Mouse (Mus musculus) embryonic facial prominence, embryonic 12.5 days (tissue): Measurements from ENCODE around the gene Slc4a3. TPM values are rescaled to one million over a fixed set of nuclear protein-coding genes. Genes with fewer than 3 reads are reported as not detected.

ENCODE experiments used
- ATAC-seq: fragments of 200-750 bp; cut with Nextera tagmentation; 2 replicates; pipeline ENCODE4 v1.8.0; 2017; ENCODE audit not compliant: insufficient number of reproducible peaks, insufficient read depth, low FRiP score, low TSS enrichment
- H3K27ac ChIP-seq: fragments of 300-500 bp; sonication (generic); 2 replicates; pipeline ENCODE4 v1.5.1; 2016; ENCODE audit warnings: mild to moderate bottlenecking
- H3K27me3 ChIP-seq: fragments of 300-500 bp; sonication (generic); 2 replicates; pipeline ENCODE4 v1.6.1; 2016; ENCODE audit warnings: mild to moderate bottlenecking, moderate library complexity
- H3K36me3 ChIP-seq: fragments of 300-500 bp; sonication (generic); 2 replicates; pipeline ENCODE4 v1.6.1; 2016; ENCODE audit warnings: mild to moderate bottlenecking
- H3K4me1 ChIP-seq: fragments of 300-500 bp; sonication (generic); 2 replicates; pipeline ENCODE4 v1.6.1; 2016
- H3K4me2 ChIP-seq: fragments of 300-500 bp; sonication (generic); replicated peaks from 2 replicates; pipeline ENCODE4 v1.6.1; 2016; ENCODE audit warnings: mild to moderate bottlenecking, moderate library complexity
- H3K4me3 ChIP-seq: fragments of 300-500 bp; sonication (generic); 2 replicates; pipeline ENCODE4 v1.5.1; 2016; ENCODE audit warnings: mild to moderate bottlenecking
- H3K9ac ChIP-seq: fragments of 300-500 bp; sonication (generic); 2 replicates; pipeline ENCODE4 v1.6.1; 2016; ENCODE audit warnings: mild to moderate bottlenecking, moderate library complexity
- H3K9me3 ChIP-seq: fragments of 300-500 bp; sonication (generic); 2 replicates; pipeline ENCODE4 v1.6.1; 2016; ENCODE audit warnings: mild to moderate bottlenecking, moderate library complexity
- WGBS: fragments of 180-500 bp; shearing (Covaris S2); methylation state at CpG from one replicate; pipeline ENCODE4 v1.1.7; 2016; 5-methylcytosine and 5-hydroxymethylcytosine counted together
- polyA plus RNA-seq: library from polyadenylated mRNA; unstranded; fragments of >200 nt; fragmentation: Nextera tagmentation; extraction: Ambion mirVana; gene quantifications from 2 replicates; pipeline ENCODE4 v1.2.1, GENCODE M21; 2016

The Slc4a3 gene
- polyA plus RNA-seq, 1 experiment from 2014 or later: 33.7 TPM

DNA sequence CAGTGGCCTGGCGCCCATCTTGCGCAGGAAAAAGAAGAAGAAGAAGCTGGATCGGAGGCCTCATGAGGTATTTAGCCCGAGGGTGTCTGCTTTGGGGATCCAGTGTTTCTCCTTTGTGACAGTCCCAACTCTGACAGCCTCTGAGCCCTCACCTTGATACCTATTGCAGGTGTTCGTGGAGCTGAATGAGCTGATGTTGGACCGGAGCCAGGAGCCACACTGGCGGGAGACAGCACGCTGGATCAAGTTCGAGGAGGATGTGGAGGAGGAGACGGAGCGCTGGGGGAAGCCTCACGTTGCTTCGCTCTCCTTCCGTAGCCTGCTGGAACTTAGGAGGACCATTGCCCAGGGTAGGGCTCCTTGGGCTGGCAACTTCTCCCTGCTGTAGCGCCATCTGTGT is 4.5 kb downstream of the Slc4a3 start:
- H3K9me3 ChIP-seq: no peaks in the 10 kb centered on the region
- H3K4me3 ChIP-seq: no peak overlapping the region
- no peaks in the 10 kb centered on the region for H3K27me3 ChIP-seq
- 80% methylated on average over 15 of the region's 15 CpGs for WGBS
- no peak overlapping the region for H3K4me2 ChIP-seq
- peaks cover 69% of the 10 kb centered on the region for H3K36me3 ChIP-seq
- H3K27ac ChIP-seq: no peak overlapping the region
- H3K9ac ChIP-seq: no peak overlapping the region
- H3K4me1 ChIP-seq: peaks cover 12% of the 10 kb centered on the region
- no peak for ATAC-seq

DNA sequence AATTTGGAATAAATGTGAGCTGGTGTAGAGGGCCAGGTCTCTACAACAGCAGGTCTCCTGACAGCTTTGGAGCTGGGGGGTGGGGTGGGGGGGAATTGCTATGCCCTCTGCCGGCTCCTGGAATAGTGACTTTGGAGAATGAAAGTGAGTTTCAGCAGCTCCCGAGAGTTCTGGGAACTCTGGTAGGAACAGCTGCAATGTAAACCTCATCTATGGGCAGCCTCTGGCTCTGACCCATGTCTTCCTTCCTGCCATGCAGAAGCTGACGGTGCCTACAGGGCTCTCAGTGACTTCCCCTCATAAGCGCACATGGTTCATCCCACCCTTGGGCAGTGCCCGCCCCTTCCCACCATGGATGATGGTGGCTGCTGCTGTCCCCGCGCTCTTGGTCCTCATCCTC is 9.6 kb downstream of the Slc4a3 start:
- no peaks in the 10 kb centered on the region for H3K9me3 ChIP-seq
- no peak overlapping the region for H3K4me2 ChIP-seq
- H3K27me3 ChIP-seq: no peaks in the 10 kb centered on the region
- H3K9ac ChIP-seq: no peak overlapping the region
- WGBS: 89% methylated on average over 7 of the region's 7 CpGs
- H3K4me3 ChIP-seq: no peak overlapping the region
- H3K27ac ChIP-seq: no peak overlapping the region
- ATAC-seq: no peak
- H3K4me1 ChIP-seq: peaks cover 10% of the 10 kb centered on the region
- H3K36me3 ChIP-seq: peaks cover 73% of the 10 kb centered on the region

DNA sequence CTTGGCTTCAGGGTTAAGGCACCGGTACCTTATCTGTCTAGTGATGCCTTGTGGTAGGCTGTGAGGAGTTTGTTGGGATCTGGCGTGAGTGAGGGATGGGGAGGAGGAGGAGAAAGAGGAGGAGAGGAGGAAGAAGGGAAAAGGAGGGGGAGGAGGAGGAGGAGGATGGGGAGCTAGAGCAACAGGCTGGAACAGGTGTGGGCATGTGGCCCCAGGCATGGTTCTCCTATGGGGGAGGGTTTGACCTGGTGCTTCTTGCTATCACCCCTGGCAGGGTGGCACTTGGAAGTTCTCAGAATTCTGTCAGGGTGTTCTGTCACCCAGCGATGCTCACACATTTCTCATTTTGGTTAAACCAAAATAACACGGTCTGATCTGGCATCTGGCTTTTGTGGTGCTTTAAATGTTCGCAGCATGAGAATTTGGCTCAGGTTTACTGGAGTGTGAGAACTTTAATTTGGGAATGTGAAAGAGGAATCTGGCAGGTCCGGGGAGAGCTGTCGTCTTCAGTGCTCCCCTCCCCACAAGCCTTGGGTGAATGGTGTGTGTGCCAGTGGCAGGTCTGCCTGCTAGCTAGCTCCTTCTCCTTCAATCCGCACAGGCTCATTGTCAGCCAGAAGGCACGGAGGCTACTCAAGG is 10.2 kb downstream of the Slc4a3 start:
- WGBS: 84% methylated on average over 9 of the region's 9 CpGs
- Histone ChIP-seq H3K4me1 (peaks cover 10% of the 10 kb centered on the region), H3K9me3 (no peaks in the 10 kb centered on the region), H3K9ac (no peak overlapping the region), H3K4me3 (no peak overlapping the region), H3K27me3 (no peaks in the 10 kb centered on the region), H3K4me2 (no peak overlapping the region), H3K36me3 (peaks cover 67% of the 10 kb centered on the region), H3K27ac (no peak overlapping the region)
- no peak for ATAC-seq

DNA sequence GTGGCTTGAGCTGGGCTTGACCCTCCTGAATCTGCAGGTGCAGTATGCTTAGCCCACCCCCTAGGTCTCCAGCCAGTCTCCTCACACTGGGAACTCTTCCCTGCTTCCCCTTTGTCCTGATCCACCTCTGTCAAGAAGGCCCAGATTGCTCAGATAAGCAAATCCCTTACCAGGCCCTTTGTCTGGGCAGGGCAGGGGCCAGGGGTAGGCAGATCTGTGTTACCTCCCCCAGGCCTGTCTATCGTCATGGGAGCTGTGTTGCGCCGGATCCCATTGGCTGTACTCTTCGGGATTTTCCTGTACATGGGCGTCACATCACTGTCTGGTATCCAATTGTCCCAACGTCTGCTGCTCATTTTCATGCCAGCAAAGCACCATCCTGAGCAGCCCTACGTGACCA is 11.0 kb downstream of the Slc4a3 start:
- no peaks in the 10 kb centered on the region for H3K27me3 ChIP-seq
- no peak overlapping the region for H3K4me3 ChIP-seq
- no peak for ATAC-seq
- H3K4me1 ChIP-seq: peaks cover 10% of the 10 kb centered on the region
- H3K4me2 ChIP-seq: no peak overlapping the region
- H3K9ac ChIP-seq: 0 out of 2 replicates have a peak overlapping the region, but pooled peaks have one; percentile 3
- H3K27ac ChIP-seq: no peak overlapping the region
- WGBS: 89% methylated on average over 7 of the region's 7 CpGs
- no peaks in the 10 kb centered on the region for H3K9me3 ChIP-seq
- H3K36me3 ChIP-seq: peaks cover 60% of the 10 kb centered on the region

DNA sequence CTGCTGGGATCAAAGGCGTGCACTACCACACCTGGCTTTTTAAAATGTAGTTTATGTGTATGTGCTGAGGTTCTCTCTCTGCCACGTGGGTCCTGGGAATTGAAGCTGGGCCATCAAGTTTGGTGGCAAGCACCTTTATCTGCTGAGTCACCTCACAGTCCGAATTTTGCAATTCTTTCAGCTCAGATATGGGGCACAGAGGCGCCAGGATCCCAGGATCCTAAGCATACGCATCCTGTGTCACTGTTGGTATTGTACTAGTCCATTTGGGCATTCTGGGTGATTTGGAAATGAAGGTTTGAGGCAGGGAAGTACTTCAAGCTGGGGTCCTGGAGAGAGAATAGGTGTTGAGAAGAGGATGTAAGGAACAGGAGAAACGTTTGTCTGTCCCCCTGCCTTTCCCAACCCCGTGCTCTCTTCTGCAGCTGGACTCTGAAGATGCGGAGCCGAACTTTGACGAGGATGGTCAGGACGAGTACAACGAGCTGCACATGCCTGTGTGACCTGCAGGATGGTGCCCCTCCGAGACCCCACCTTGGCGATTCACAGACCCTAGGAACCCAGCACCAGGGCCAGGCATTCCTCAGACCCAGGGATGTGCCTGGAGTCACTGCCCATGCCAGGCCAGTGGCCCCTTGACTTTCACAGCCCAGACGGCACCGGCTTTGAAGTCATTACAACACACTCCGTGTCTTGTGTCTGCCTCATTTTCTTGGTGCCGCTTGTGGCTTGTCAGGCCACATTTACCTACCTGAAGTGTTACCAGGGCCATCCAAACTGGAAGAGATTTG is 12.5 kb downstream of the Slc4a3 start:
- Histone ChIP-seq H3K9me3 (0 out of 2 replicates have a peak, but pooled peaks cover 5% of the 10 kb centered on the region), H3K4me3 (no peak overlapping the region), H3K27me3 (no peaks in the 10 kb centered on the region), H3K36me3 (peaks cover 45% of the 10 kb centered on the region), H3K27ac (peak overlapping the region; percentile 65), H3K9ac (no peak overlapping the region; the same call in 1 of the 2 replicates), H3K4me2 (no peak overlapping the region), H3K4me1 (peaks cover 10% of the 10 kb centered on the region)
- ATAC-seq: no peak
- WGBS: 84% methylated on average over 18 of the region's 18 CpGs

DNA sequence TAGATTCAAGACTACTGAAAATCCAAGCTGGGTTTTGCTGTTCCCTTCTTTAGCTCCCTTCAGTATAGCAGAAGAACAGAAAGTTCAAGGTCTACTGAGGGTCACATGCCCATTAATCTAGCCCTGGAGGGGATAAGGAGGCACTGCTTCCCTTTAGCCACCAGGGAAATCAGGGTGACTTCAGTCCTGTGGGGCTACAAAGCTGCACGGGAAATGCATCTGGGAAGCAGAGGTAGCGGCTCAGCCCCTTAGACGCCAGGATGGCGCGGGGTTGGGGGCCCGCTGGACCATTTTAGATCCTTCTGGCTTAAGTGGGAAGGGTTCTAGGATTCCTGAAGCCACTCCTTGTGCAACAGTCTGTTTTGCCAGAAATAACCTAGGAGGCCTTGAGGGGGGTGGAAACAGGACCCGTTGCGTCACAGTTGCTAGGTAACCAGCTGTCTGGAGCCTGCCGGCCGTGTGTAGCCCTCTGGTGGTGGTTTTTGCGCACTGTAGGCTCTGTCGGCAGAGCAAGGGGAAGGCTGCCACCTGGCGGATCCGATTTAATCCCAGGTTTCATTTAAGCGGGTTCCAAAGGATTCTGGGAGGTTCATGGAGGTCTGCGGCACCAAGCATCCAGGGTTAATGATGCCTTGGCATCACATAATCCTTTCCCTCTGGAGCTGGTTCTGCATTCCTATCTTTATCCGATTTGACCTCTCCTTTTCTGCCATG is 13.3 kb downstream of the Slc4a3 start:
- Histone ChIP-seq H3K9ac (peak overlapping the region; percentile 25), H3K27ac (peak overlapping the region; percentile 65), H3K4me1 (peaks cover 10% of the 10 kb centered on the region), H3K9me3 (0 out of 2 replicates have a peak, but pooled peaks cover 5% of the 10 kb centered on the region), H3K36me3 (peaks cover 37% of the 10 kb centered on the region), H3K4me2 (peak overlapping the region; percentile 38), H3K4me3 (peak overlapping the region; percentile 14; the same call in 1 of the 2 replicates), H3K27me3 (no peaks in the 10 kb centered on the region)
- ATAC-seq: peak; percentile 86
- WGBS: 3% methylated on average over 17 of the region's 17 CpGs

DNA sequence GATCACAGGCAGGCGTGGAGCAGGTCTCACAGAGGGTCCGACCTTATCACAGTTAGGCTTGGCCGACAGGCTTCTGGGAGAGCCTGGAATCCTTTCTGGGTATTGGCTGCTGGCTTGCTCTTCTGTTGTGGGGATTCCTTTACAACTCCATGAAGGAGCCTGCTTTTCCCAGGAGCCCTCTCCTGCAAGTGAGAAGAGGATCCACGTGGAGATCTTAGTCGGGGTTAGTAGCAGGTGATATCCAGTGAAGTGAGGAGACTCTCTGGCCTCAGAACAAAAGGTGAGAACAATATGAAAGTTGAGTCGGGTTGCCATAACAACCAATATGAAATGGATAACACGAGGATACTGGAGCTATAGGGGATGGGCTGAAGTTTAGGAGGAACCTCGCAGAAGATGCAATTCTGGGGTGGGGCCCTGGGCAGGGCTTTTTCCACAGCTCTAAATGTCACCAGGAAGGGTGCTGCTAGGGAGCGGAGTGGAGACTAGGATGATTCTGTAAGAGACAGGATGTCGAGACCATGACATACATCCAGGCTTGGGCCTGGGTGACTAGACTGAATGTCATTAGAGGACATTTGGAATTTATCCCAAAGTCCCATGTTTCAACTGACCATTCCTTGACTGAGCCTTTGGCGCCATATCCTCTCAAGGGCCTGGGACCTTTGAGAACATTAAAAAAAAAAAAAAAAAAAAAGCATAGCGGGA is 14.3 kb downstream of the Slc4a3 start:
- Histone ChIP-seq H3K4me2 (no peak overlapping the region), H3K36me3 (peaks cover 27% of the 10 kb centered on the region), H3K4me3 (no peak overlapping the region), H3K9ac (no peak overlapping the region), H3K27ac (no peak overlapping the region), H3K9me3 (0 out of 2 replicates have a peak, but pooled peaks cover 5% of the 10 kb centered on the region), H3K27me3 (no peaks in the 10 kb centered on the region), H3K4me1 (peaks cover 10% of the 10 kb centered on the region)
- ATAC-seq: no peak
- WGBS: 82% methylated on average over 12 of the region's 12 CpGs

DNA sequence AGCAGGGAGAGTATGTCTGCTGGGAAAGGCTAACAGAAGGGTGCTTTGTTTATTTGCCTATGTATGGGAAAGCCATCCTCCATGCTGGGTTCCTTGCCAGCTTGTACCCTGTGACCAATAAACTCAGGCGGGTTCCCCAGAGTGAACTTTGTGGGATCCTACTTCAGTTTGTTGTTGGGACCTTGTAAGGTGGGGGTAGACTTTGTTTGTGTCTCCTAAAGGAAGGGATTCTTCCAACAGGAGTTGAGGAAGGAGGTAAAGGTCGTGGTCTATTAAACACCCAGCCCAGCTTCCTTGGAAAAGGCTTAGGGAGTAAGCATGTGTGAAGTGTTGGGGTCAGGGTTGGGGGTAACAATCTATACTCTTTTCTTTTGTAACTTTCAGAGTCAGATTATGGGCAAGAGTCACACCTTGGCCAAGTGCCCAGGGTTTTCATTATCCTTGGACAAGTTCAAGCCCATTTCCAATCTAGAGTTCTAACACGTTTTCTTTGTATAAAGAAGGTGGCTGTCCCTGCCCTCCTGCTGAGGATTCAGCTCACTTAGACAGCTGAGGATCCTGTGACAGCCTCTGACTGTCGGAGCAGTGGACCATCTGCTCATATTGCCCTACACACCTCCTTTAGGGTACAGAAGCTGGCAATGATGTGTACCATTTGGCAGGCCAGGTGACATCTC is 15.3 kb downstream of the Slc4a3 start:
- WGBS: 53% methylated on average over 4 of the region's 4 CpGs
- Histone ChIP-seq H3K27ac (no peak overlapping the region), H3K9me3 (0 out of 2 replicates have a peak, but pooled peaks cover 5% of the 10 kb centered on the region), H3K27me3 (no peaks in the 10 kb centered on the region), H3K36me3 (peaks cover 19% of the 10 kb centered on the region), H3K9ac (no peak overlapping the region), H3K4me3 (no peak overlapping the region), H3K4me2 (no peak overlapping the region), H3K4me1 (peaks cover 10% of the 10 kb centered on the region)
- no peak for ATAC-seq

DNA sequence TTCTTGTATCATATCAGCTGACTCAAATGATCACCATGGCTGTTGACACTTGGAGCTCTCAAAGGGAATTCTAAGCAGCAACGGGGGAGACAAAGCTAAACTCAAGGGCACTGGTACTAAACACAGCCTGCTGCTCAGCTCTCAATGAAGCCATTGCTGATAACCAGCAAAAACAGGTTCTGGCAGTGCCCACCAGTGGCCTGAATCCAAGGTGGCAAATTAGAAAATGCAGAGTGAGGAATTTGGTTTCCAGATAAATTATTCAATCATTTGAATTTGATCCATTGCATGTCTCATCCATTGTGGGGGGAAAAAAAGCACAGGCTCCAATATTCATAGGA is 15.8 kb downstream of the Slc4a3 start:
- H3K27me3 ChIP-seq: no peaks in the 10 kb centered on the region
- no peak overlapping the region for H3K4me3 ChIP-seq
- no peak overlapping the region for H3K9ac ChIP-seq
- no peak overlapping the region for H3K4me2 ChIP-seq
- no peak overlapping the region for H3K27ac ChIP-seq
- 73% methylated on average over 1 of the region's 1 CpGs for WGBS
- peaks cover 16% of the 10 kb centered on the region for H3K36me3 ChIP-seq
- H3K4me1 ChIP-seq: peaks cover 10% of the 10 kb centered on the region
- 0 out of 2 replicates have a peak, but pooled peaks cover 5% of the 10 kb centered on the region for H3K9me3 ChIP-seq
- ATAC-seq: no peak

DNA sequence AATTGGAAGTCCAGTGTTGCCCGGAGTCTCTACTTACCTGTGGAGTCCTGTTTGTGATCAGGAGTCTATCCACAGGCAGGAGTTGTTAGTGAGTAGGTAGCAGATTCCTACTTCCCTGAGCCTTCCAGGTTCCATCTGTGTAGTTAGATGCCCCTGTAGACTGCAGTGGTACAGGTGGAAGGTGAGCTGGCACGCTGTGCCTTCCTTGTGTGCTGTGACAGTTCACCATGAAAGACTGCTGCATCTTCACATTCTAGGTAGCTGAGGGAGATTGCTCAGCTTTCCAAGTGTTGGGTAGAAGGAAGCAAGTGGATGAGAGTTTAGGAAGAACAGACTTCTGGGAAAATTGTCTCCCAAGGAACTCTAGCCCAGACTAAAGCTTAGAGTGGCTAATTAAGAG is 18.0 kb downstream of the Slc4a3 start:
- no peak overlapping the region for H3K27ac ChIP-seq
- no peak for ATAC-seq
- 84% methylated on average over 2 of the region's 2 CpGs for WGBS
- 0 out of 2 replicates have a peak, but pooled peaks cover 5% of the 10 kb centered on the region for H3K9me3 ChIP-seq
- H3K36me3 ChIP-seq: no peaks in the 10 kb centered on the region
- H3K4me2 ChIP-seq: no peak overlapping the region
- no peak overlapping the region for H3K9ac ChIP-seq
- H3K4me3 ChIP-seq: no peak overlapping the region
- peaks cover 6% of the 10 kb centered on the region for H3K4me1 ChIP-seq
- no peaks in the 10 kb centered on the region for H3K27me3 ChIP-seq

DNA sequence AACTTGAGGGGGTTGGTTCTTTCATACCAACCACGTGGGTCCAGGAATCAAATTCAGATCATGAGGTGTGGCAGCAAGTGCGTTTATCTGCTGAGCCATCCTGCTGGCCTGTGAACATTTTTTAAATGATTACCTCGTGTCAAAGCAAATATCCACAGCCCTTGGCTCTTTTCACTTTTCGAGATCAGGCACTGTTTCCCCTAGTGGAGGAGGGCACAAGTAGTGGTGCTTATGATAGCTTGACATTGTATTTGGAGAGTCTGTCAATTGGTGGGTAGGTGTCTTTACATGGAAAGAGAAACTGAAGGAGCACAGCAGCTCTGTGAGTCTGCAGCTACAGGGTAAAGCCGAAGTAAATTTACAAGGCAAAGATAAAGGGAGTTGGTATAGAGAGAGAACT is 18.9 kb downstream of the Slc4a3 start:
- Histone ChIP-seq H3K27me3 (no peaks in the 10 kb centered on the region), H3K9ac (no peak overlapping the region), H3K36me3 (no peaks in the 10 kb centered on the region), H3K4me3 (no peak overlapping the region), H3K27ac (no peak overlapping the region), H3K4me2 (no peak overlapping the region), H3K4me1 (peaks cover under 1% of the 10 kb centered on the region; the same call in 1 of the 2 replicates), H3K9me3 (0 out of 2 replicates have a peak, but pooled peaks cover 5% of the 10 kb centered on the region)
- no peak for ATAC-seq
- WGBS: 67% methylated on average over 5 of the region's 5 CpGs
